17 mouse cellular contexts compared by ENCODE assay signal in genomic region chr17:46742986-46743385, GRCm38 (mm10). TPM values are rescaled to one million over a fixed set of nuclear protein-coding genes. Genes with fewer than 3 reads are reported as not detected.
"Had no signal": no experiment of that assay in that cellular context is flagged by ENCODE, and none has a peak within 500 bp of the region (broad histone marks: within the 10 kb centered on the region; RNA-seq: fewer than 3 reads in every experiment).

No protein-coding gene starts in this region.

- H3K4me2 ChIP-seq: intestine, embryonic 15.5 days; limb, embryonic 15.5 days; liver, embryonic 12.5 days; midbrain, embryonic 12.5 days; neural tube, embryonic 13.5 days had no signal

- H3K27me3 ChIP-seq: intestine, embryonic 15.5 days; limb, embryonic 15.5 days; liver, embryonic 12.5 days; megakaryocyte, embryonic 14.5 days; midbrain, embryonic 12.5 days; neural tube, embryonic 13.5 days had no signal

- H3K9ac ChIP-seq: intestine, embryonic 15.5 days; limb, embryonic 15.5 days; liver, embryonic 12.5 days; midbrain, embryonic 12.5 days; neural tube, embryonic 13.5 days had no signal

- H3K27ac ChIP-seq: intestine, embryonic 15.5 days; limb, embryonic 15.5 days; macrophage; midbrain, embryonic 12.5 days; neural tube, embryonic 13.5 days had no signal

- ATAC-seq: intestine, embryonic 15.5 days; liver, embryonic 12.5 days; midbrain, embryonic 16.5 days had no signal

- DNase-seq: kidney, adult 9 months; kidney, postnatal 10 days; layer of hippocampus, adult 9-11 months; layer of hippocampus, postnatal 36 days; right cerebral cortex, postnatal 25 days; thymus, postnatal 4 days had no signal

- H3K4me3 ChIP-seq: intestine, embryonic 15.5 days; limb, embryonic 15.5 days; liver, embryonic 12.5 days; megakaryocyte, embryonic 14.5 days; midbrain, embryonic 12.5 days; neural tube, embryonic 13.5 days had no signal

- H3K9me3 ChIP-seq: intestine, embryonic 15.5 days; limb, embryonic 15.5 days; liver, embryonic 12.5 days; megakaryocyte, embryonic 14.5 days; midbrain, embryonic 12.5 days; neural tube, embryonic 13.5 days had no signal

- H3K4me1 ChIP-seq: intestine, embryonic 15.5 days; limb, embryonic 15.5 days; midbrain, embryonic 12.5 days; neural tube, embryonic 13.5 days had no signal

RNA-seq across cellular contexts. Expression of gene Gnmt, which starts 14.0 kb away (rescaled TPM):
- total RNA-seq: layer of hippocampus, postnatal 36 days had no signal
- polyA plus RNA-seq: macrophage had no signal

RNA-seq across cellular contexts. Expression of gene Ptcra, which starts 20.5 kb away (rescaled TPM):
- total RNA-seq: left cerebral cortex, postnatal 25 days had no signal
- polyA plus RNA-seq: large intestine, adult 2 months; macrophage; midbrain, embryonic 16.5 days; small intestine, adult 2 months had no signal
